Mouse (Mus musculus) macrophage (primary cell): ENCODE results near the gene Hdhd5. TPM values are rescaled to one million over a fixed set of nuclear protein-coding genes. Genes with fewer than 3 reads are reported as not detected.

Source experiments
- H3K27ac ChIP-seq: fragments of 350-480 bp; formaldehyde crosslinking; 2 replicates; pipeline ENCODE4 v1.9.0; 2021
- H3K36me3 ChIP-seq: fragments of 350-480 bp; formaldehyde crosslinking; 2 replicates; pipeline ENCODE4 v1.9.0; 2021; ENCODE audit errors: inconsistent target
- H3K4me3 ChIP-seq: fragments of 350-480 bp; formaldehyde crosslinking; 2 replicates; pipeline ENCODE4 v1.9.0; 2021; ENCODE audit errors: inconsistent target
- H3K79me2 ChIP-seq: fragments of 350-480 bp; formaldehyde crosslinking; 2 replicates; pipeline ENCODE4 v1.9.0; 2021; ENCODE audit errors: inconsistent target
- WGBS: methylation state at CpG from one replicate; pipeline ENCODE4 v1.1.7; 2026; ENCODE audit warnings: inconsistent platforms; ENCODE audit not compliant: missing documents; 5-methylcytosine and 5-hydroxymethylcytosine counted together
- polyA plus RNA-seq: library from polyadenylated mRNA; stranded (reverse); fragments of 250-400 nt; gene quantifications from 3 replicates; pipeline ENCODE4 v1.2.4, GENCODE M21; 2018; ENCODE audit warnings: inconsistent platforms

Hdhd5 gene
- polyA plus RNA-seq, 1 experiment from 2014 or later = 4.1 TPM

GRCm38 (mm10) chr6:120510425-120510824 is 20.7 kb downstream of the Hdhd5 start:
- H3K27ac ChIP-seq = no peak overlapping the region
- H3K36me3 ChIP-seq = 0 out of 2 replicates have a peak, but pooled peaks cover 4% of the 10 kb centered on the region
- WGBS = 91% methylated on average over 8 of the region's 8 CpGs
- no peaks in the 10 kb centered on the region for H3K79me2 ChIP-seq
- H3K4me3 ChIP-seq = no peak overlapping the region

GRCm38 (mm10) chr6:120509975-120510374 is 21.1 kb downstream of the Hdhd5 start:
- no peak overlapping the region for H3K27ac ChIP-seq
- no peaks in the 10 kb centered on the region for H3K79me2 ChIP-seq
- H3K4me3 ChIP-seq = no peak overlapping the region
- 0 out of 2 replicates have a peak, but pooled peaks cover 4% of the 10 kb centered on the region for H3K36me3 ChIP-seq
- WGBS = 88% methylated on average over 7 of the region's 7 CpGs

GRCm38 (mm10) chr6:120508645-120509044 is 22.5 kb downstream of the Hdhd5 start:
- H3K4me3 ChIP-seq = no peak overlapping the region
- no peaks in the 10 kb centered on the region for H3K79me2 ChIP-seq
- H3K36me3 ChIP-seq = 0 out of 2 replicates have a peak, but pooled peaks cover 4% of the 10 kb centered on the region
- 82% methylated on average over 3 of the region's 4 CpGs for WGBS
- H3K27ac ChIP-seq = no peak overlapping the region

- H3K27ac ChIP-seq = no peak overlapping the region
- no peak overlapping the region for H3K4me3 ChIP-seq
- H3K79me2 ChIP-seq = no peaks in the 10 kb centered on the region
- 0 out of 2 replicates have a peak, but pooled peaks cover 4% of the 10 kb centered on the region for H3K36me3 ChIP-seq
- WGBS = 94% methylated on average over 4 of the region's 4 CpGs
These were observed 25.6 kb downstream of the Hdhd5 start for GRCm38 (mm10) chr6:120505531-120505930.

GRCm38 (mm10) chr6:120504051-120504450 is 27.1 kb downstream of the Hdhd5 start:
- Histone ChIP-seq H3K27ac (no peak overlapping the region), H3K36me3 (no peaks in the 10 kb centered on the region), H3K4me3 (no peak overlapping the region), H3K79me2 (no peaks in the 10 kb centered on the region)
- WGBS = 61% methylated on average over 3 of the region's 3 CpGs

GRCm38 (mm10) chr6:120496544-120496943 is 34.6 kb downstream of the Hdhd5 start:
- WGBS = 92% methylated on average over 3 of the region's 3 CpGs
- Histone ChIP-seq H3K27ac (no peak overlapping the region), H3K79me2 (no peaks in the 10 kb centered on the region), H3K4me3 (no peak overlapping the region), H3K36me3 (no peaks in the 10 kb centered on the region)

- Histone ChIP-seq H3K36me3 (no peaks in the 10 kb centered on the region), H3K4me3 (no peak within 1 kb of the TSS), H3K27ac (no peak within 1 kb of the TSS), H3K79me2 (no peaks in the 10 kb centered on the region)
- 2% methylated on average over 77 of the region's 84 CpGs for WGBS
These were observed 37.5 kb downstream of the Hdhd5 start, which contains the start of gene Tmem121b for GRCm38 (mm10) chr6:120493374-120494181. Gene Tmem121b, minus strand, starts transcription at chr6:120493807.

GRCm38 (mm10) chr6:120492499-120493373 is 38.4 kb downstream of the Hdhd5 start:
- H3K36me3 ChIP-seq = no peaks in the 10 kb centered on the region
- WGBS = 3% methylated on average over 70 of the region's 95 CpGs
- H3K79me2 ChIP-seq = no peaks in the 10 kb centered on the region
- H3K27ac ChIP-seq = no peak overlapping the region
- H3K4me3 ChIP-seq = no peak overlapping the region

GRCm38 (mm10) chr6:120491862-120492498 is 39.1 kb downstream of the Hdhd5 start:
- Histone ChIP-seq H3K36me3 (no peaks in the 10 kb centered on the region), H3K4me3 (no peak overlapping the region), H3K79me2 (no peaks in the 10 kb centered on the region), H3K27ac (no peak overlapping the region)
- WGBS = 52% methylated on average over 21 of the region's 22 CpGs

GRCm38 (mm10) chr6:120491064-120491463 is 40.1 kb downstream of the Hdhd5 start:
- no peaks in the 10 kb centered on the region for H3K36me3 ChIP-seq
- no peak overlapping the region for H3K27ac ChIP-seq
- 91% methylated on average over 7 of the region's 7 CpGs for WGBS
- H3K79me2 ChIP-seq = no peaks in the 10 kb centered on the region
- H3K4me3 ChIP-seq = no peak overlapping the region

- Histone ChIP-seq H3K4me3 (no peak overlapping the region), H3K79me2 (no peaks in the 10 kb centered on the region), H3K27ac (no peak overlapping the region), H3K36me3 (no peaks in the 10 kb centered on the region)
- WGBS = 58% methylated on average over 2 of the region's 2 CpGs
These were observed 41.7 kb downstream of the Hdhd5 start for GRCm38 (mm10) chr6:120489461-120489860.

GRCm38 (mm10) chr6:120488647-120489046 is 42.5 kb downstream of the Hdhd5 start:
- Histone ChIP-seq H3K36me3 (no peaks in the 10 kb centered on the region), H3K79me2 (no peaks in the 10 kb centered on the region), H3K27ac (no peak overlapping the region), H3K4me3 (no peak overlapping the region)
- 19% methylated on average over 3 of the region's 3 CpGs for WGBS

- Histone ChIP-seq H3K79me2 (peaks cover 5% of the 10 kb centered on the region; the same call in 1 of the 2 replicates), H3K4me3 (no peak overlapping the region), H3K27ac (no peak overlapping the region), H3K36me3 (peaks cover 10% of the 10 kb centered on the region; the same call in 1 of the 2 replicates)
- WGBS = 40% methylated on average over 8 of the region's 8 CpGs
These were observed 45.0 kb downstream of the Hdhd5 start for GRCm38 (mm10) chr6:120486051-120486510.

- WGBS = 54% methylated on average over 3 of the region's 3 CpGs
- no peak overlapping the region for H3K4me3 ChIP-seq
- no peak overlapping the region for H3K27ac ChIP-seq
- peaks cover 15% of the 10 kb centered on the region; the same call in 1 of the 2 replicates for H3K36me3 ChIP-seq
- peaks cover 9% of the 10 kb centered on the region; the same call in 1 of the 2 replicates for H3K79me2 ChIP-seq
These were observed 46.1 kb downstream of the Hdhd5 start for GRCm38 (mm10) chr6:120485038-120485437.
